Comparison of ENCODE assay signal across 13 mouse cellular contexts in genomic region chr8:48733057-48733456, GRCm38 (mm10).
"Had no signal": no experiment of that assay in that cellular context is flagged by ENCODE, and none has a peak within 500 bp of the region (broad histone marks: within the 10 kb centered on the region; RNA-seq: fewer than 3 reads in every experiment).

No protein-coding gene starts in this region.

- H3K36me3 ChIP-seq: limb, embryonic 13.5 days; midbrain, embryonic 13.5 days; neural tube, embryonic 15.5 days had no signal

- H3K27me3 ChIP-seq: limb, embryonic 13.5 days; midbrain, embryonic 13.5 days; neural tube, embryonic 15.5 days had no signal

- H3K9ac ChIP-seq: limb, embryonic 13.5 days; midbrain, embryonic 13.5 days; neural tube, embryonic 15.5 days had no signal

- ATAC-seq: intestine, postnatal 0 days; lung, postnatal 0 days; midbrain, embryonic 13.5 days had no signal

- H3K4me3 ChIP-seq: limb, embryonic 13.5 days; midbrain, embryonic 13.5 days; myocyte; neural tube, embryonic 15.5 days had no signal

- DNase-seq: layer of hippocampus, postnatal 36 days; left cerebral cortex, postnatal 4 days; lung, adult 2 months; lung, postnatal 36 days; right cerebral cortex, adult 18-20 months; right cerebral cortex, postnatal 25 days; thymus, postnatal 4 days had no signal

- H3K9me3 ChIP-seq: limb, embryonic 13.5 days; midbrain, embryonic 13.5 days; neural tube, embryonic 15.5 days had no signal

- H3K27ac ChIP-seq: limb, embryonic 13.5 days; midbrain, embryonic 13.5 days; neural tube, embryonic 15.5 days had no signal

- H3K4me2 ChIP-seq: limb, embryonic 13.5 days; midbrain, embryonic 13.5 days; neural tube, embryonic 15.5 days had no signal
